Mouse (Mus musculus) thymus, postnatal 0 days (tissue): ENCODE results near the gene Ralgps1. TPM values are rescaled to one million over a fixed set of nuclear protein-coding genes. Genes with fewer than 3 reads are reported as not detected.
"Not testable (repeated sequence)": the region's sequence is repeated elsewhere in the genome, so short reads cannot be mapped to it uniquely, and the experiment has no call there.

Experiments
- DNase-seq: peaks from one replicate; pipeline ENCODE4 v3.0.0-alpha.2; 2015; ENCODE audit warnings: low spot score
- polyA plus RNA-seq: library from polyadenylated mRNA; unstranded; fragments of >200 nt; fragmentation: Nextera tagmentation; extraction: Ambion mirVana; gene quantifications from 2 replicates; pipeline ENCODE4 v1.2.1, GENCODE M21; 2015

The Ralgps1 gene
- polyA plus RNA-seq, 1 experiment from 2014 or later = 5.5 TPM

DNA sequence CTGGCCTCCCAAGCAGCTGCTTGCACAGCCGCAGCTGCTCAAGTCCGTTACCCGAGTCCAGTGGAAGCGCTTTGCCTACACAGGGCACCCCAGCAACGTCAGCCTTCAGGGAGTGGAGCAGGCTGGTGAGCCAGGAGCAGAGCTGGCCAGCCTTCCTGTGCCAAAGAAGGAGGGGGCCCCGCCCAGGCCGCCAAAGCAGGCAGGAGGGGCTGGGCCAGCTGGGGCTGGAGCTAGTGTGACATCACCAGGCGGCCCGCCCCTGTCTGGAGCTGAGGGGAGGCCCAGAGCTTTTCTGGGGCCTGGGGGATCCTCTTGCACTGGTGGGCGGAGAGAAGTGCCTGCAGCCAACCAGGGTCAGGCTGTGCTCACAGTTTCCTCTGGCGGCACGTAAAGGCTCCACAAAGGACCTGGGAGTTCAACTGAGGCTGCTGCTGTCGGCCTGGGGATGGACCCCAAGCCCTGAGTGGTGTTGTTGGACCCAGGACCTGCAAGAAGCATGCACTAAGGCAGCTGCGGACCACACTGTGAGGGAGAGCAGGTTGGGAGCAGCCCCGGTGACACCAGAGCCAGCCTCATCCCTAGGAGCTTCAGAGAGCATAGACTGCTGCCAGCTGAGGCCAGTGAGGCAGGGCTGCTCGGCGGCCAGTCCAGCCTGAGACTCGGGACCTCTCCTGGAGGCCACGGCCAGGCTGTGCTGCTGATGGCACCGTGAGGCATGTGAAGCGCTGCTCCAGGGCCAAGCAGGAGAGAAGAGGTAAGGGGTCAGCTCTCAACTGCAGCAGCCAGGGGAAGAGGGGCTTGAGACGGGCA lies 155.4 kb downstream of the Ralgps1 start, which contains the start of gene Angptl2:
Gene Angptl2 (plus strand): TSS at position 370 of the 810 bp plus-strand sequence.
- peak; percentile 94 for DNase-seq

DNA sequence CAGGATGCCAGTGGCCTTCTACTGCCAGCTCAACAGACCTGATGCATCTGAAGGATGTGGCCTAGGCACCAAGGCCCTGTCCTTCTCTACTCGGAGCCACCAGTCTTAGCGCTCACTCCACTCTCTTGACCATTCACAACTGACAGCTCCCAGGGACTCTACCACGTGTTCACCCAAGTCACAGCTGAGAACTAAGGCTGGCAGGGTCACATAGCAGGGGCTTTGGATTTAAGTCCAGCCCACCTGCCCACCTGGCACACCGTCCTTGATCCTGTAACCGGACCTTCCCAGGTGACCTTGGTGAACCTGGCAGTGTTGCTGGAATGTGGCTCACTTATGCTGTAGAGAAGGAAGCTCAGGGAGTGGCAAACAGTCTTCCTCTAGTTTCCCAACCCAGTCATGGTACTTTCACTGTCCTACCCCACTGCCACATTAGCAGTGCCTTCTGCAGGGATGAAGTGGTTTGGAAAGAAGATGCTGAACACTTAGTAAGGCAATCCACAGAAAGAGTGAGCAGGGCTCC lies 156.0 kb downstream of the Ralgps1 start:
- no peak for DNase-seq

DNA sequence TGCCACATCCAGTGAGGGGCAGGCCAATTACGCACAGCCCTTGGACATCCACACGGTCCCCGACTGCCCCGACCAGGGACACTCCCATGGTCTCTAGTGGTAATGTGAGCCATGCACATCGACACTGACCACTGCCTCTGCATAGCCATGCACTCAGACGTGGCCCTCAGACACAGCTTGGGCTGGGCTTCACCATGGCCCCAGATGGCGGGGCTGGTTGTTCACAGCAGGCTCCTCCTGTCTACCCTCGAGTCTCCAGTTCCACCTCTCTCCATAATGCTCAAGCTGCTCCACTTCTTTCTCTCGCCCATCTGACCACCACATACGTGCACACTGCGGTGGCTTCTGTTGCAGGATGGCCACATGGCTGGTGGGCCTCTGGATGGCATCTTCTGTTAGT lies 160.0 kb downstream of the Ralgps1 start:
- DNase-seq = not testable (repeated sequence)

DNA sequence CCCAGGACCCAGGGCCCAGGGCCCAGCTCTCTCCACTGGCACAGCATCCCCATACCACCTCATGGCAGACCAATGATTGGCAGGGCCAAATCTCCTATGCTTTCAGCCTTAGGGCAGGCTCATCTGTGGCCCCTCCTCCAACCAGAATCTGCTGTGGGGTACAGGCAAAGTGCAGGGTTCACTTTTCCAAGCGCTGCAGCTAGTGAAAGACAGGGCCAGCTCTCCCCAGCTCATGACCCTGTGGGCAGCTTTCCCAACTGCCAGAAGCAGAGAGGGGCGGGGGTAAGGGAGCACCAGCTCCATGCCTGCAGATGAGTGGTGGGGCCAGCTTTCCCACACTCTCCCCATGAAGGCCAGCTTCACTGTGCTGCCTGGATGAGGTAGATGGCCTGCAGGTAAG lies 160.4 kb downstream of the Ralgps1 start:
- no peak for DNase-seq

DNA sequence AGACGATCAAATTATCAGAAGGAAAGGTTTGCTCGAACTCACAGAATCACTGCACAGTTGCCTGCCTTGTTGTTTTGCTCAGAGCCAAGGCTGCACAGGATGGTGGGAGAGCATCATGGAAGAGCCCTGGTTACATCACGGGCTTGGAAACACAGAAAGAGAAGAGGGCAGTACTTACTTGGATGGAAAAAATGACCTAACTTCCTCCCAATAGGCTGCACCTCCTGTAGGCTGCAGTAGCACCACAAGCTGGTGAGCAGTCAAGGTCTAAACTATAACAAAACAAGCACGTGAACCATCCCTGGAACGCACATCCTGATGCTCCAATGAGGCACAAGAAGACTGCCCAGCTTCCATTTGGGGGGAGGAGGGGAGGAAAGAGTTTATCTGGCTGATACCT lies 163.2 kb downstream of the Ralgps1 start:
- no peak for DNase-seq

DNA sequence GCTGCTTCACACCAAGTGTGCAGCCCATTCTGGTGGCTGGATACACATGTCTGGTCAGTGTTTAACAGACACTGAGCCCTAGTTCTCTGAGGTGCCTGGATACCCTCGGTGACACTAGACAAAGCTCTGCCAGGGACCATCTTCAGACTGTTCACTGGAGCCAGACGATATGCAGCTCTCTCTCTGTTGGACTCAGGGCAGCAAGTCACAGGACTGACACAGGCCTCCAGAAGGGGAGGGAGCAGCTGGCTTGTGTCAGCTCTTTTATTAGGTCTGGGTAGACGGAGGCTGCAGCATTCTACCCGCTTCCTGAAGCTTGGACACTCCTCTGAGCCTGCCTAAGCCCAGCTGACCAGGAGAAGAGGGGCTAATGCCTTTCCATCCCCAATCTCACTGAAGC lies 164.2 kb downstream of the Ralgps1 start:
- no peak for DNase-seq

DNA sequence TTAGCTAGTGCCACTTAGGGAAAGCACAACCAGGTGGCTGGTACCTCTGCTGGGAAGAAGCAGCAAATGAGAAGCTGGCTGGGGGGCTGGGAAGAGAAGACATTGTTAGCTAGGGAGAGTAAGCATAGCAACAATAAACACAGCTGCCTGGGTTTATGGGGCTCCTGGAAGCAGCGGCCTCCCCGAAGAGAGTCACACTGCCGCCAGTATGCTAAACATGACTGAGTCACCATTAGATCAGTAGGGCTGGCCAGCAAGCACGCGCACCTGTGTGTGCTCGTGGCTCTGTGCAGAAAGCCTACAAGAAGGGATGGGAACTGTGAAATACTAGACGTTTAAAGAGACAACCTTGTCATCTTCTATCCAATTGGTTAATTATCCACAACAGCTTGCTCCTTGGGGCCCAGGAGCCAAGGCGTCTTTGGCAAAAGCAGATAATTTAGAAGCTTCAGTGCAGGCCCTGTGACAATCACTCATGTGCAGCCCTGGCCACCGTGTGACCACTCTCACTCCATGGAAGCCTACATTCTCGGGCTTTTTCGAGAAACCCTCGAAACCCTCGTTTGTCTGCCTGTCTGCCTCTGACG lies 165.3 kb downstream of the Ralgps1 start:
- no peak for DNase-seq

DNA sequence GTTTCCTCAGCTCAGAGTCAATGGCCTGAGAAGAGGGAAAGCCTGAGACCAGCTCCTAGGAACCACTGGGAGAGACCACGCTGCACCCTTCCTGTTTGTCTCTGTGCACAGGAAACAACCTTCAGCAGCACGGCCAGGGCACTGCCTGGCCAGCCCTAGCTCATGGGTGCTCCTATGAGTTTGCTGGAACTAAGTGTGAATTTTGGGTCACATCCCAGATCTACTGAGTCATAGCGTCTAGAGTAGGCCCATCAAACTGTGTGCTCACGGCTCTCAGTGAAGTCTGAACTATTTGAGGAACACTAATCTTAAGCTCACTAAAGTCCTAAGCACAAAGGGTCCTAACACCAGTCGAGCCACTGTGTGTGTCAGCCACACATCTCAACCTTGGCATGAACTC lies 166.3 kb downstream of the Ralgps1 start:
- DNase-seq = no peak

DNA sequence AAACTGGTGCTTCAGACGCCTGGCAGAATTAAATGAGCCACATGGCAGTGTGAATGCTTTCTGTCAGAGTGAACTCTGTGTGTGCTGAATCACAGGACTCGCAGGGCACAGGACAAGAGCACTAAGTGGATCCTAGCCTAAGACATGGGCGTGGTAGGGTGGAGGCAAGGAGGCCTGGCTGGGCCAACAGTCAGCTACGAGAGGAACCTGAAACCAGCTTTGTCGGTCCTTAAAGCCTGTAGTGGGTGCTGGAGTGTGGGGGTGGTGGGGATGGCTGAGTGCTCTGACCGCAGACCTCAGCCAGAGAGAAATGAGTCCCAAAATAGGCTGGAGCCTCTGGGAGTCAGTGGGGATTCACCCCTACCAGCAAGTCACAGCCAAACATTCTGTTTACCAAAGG lies 168.0 kb downstream of the Ralgps1 start:
- DNase-seq = no peak

DNA sequence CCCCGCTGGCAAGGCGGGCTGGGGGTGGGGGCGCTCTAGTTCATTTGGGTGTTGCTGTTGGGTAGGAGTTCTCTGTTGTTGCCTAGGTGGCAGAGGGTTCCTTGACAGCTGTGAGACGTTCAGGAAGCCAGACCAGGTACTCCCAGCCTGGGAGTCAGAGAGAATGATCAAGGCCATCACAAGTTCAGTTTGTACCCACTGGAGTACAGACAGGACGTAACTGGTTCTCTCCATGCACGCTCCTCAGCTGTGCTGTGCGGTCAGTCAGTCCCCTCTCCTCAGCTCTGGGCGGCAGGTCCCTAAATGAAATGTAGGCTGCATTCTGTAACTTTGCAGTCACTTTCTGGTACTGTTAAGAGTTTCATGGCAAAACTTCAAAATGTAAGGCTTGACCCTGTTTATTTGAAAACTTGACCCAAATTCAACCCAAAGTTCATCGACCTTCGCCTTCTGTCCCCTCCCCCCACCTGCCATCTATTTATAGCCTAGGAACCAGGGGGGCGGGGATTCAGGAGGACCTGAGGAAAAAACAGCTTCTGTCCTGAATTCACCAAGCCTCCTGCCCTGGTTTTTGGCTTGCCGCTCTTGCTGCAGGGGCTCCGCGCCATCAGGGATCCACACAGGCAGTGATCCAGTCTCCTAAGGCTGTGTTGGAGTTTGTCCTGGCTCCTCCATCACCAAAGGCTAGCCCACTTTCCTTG lies 170.8 kb downstream of the Ralgps1 start:
- no peak for DNase-seq

DNA sequence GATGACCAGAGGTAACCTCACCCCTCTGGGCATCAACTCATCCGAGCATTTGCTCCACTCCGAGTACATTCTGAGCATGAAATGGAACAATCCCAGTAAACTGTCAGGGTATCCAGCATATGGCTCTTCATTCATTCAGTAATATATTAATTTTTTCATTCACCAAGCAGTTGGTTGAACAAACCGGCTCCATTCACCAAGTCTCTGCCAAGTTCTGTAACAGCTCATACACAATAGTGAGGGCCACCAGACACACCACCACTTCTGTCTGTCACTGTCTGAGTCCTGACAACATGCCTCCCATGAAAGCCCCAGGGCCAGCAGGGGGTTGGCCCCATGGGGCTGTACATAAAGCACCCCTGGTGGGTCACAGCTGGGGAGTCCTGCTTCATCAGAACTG lies 181.3 kb downstream of the Ralgps1 start:
- no peak for DNase-seq

DNA sequence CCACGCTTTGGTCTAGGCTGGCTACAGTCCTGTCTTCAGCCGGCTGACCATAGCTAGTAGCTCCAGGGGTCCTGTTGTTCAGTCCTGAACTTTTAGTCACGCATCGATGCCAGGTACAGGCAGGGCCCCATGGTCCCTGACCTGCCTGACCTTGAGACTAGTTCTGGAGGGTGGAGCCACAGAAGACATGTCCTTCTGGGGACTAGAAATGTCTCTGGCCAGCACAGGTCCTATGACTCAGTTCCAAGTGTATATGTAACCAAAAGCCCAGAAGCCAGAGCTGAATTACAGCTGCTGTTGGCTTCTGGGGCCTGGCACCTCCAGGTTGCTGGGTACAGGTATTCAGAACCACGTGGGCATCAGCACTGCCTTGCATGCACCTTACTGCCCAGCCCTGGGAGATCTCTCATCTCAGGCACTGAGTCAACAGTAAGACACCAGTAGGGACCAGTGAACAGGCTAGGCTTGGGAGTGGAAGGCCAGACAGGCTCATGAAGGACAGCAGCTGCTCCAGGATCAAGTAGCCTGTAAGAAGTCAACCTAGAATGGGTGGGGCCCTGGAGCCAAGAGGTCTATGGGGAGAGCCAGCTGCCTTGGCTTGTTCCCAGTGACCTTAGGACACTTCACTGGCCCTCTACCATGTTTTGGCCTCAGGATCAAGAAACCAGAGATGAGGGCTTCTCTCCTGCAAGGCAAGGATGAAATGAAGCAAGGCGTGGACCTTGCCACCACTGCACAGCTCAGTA lies 182.2 kb downstream of the Ralgps1 start:
- DNase-seq = no peak

DNA sequence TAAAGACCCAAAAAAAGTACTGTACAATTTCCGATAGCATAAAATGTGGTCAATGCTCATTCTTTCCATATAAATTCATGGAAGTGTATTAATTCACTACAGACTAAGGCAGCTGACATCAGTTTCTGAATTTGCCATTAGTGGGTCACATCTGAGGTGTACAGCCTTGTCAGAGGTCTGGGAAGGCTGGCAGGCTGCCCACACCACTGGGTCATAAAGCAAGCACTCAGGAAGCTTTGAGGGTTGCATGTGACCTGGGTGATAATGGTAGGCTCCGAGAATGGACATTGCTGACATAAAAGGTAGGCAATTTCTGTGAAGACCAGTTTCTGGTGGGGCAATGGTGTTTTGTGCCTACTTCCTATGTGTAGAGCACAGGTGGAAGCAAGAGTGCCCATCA lies 183.4 kb downstream of the Ralgps1 start:
- DNase-seq = no peak

DNA sequence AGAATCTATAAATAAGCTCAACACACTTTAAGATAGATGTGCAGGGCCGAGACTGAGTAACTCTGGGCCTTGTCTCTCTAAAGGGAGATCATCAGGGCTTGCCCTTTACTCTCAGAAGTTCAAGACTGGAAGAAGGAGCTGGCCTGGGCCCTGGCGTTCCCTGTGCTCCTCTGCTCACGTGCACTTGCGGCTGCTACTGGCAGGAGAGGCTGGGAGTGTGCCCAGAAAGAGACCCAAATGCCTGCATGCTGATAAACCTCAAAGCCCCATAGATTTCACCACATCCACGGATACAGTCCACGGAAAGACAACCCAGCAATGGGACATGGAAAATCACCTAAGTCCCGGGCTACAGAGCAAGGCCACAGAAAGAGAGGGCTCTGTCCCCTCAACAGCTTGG lies 184.8 kb downstream of the Ralgps1 start:
- DNase-seq = no peak

DNA sequence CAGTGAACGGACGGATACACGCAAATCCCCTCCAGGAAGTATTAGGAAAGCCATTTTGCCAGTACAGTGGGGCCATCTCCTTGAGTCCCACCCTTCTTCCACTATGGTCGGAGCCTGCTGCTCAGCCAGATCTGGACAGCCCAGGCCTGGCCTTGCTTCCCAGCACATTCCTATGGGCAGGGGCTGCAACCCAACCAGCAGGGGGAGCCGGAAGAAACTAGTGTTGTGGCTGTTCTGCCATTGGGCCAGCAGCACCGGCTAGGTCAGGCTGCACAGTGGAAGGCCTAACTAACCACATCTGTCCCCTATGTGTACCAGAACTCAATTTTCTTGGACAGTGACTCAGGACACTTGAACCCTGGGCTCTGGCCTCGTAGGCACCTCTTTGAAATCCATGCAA lies 186.0 kb downstream of the Ralgps1 start:
- DNase-seq = peak; percentile 36

DNA sequence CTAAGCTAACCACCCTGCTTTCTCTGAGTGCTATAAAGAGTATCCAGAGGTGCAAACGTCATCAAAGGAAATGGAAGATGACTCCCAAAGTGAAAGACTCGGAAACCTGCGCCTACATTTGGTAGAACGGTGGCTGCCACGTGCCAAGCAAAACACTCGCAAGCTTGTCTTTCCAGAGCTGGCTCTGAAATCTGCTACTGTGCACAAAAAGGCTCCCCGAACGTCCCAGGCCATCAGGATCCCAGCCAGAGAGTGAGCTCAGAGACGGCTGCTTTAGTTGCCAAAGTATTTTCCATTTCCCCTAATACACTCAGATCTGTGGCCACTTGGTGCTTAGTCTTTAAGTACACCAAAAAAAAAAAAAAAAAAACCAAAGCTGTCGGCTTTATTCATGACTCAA lies 186.6 kb downstream of the Ralgps1 start:
- no peak for DNase-seq

DNA sequence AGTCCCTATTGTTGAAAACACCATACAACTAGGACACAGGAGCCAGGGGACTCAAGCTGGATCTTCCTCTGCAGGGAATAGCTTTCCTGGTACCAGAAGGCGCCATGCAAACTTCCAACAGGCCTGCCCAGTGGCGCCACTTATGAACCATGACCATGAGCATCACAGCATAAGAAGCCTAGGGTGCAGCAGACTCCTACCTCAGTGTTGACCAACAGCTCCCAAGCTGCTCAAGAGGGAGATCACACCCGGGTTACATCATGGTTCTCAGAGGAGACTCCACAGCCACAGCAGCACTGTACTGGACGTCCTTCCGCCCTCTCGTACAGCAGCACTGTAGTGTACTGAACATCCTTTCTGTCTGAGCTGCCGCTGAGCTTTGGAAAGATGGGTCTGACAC lies 188.0 kb downstream of the Ralgps1 start:
- no peak for DNase-seq

DNA sequence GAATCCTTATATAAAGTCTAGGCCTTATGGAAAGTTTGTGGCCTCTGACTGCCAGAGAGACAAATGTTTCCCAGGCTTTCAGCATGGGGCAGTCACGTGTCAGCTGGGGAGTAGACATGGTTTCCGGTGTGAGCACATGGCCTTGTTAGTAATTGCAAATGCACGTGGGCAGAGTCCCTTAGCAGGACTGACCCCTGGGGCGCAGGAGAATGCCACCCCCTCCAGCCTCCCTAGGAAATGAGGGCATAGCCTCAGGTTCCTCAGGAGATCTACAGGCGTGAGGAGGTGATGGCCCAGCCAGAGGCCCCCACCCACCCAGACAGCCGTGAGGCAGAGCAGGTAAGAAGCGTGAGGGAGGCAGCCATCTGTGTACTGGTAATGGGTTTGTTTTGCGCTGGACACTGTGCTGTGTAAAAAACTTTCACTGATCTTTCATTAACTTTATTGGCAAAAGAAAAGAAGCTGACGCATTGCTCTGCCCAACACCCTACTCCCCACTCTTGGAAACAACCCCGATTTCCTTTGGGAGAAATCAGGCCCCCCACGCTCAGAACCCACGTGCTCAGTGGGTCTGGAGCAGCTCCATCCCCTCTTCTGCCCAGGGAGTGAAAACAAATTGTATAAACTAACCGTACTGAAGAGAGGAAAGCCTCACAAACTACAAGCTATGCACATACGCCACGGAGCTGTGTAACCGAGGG lies 191.2 kb downstream of the Ralgps1 start:
- no peak for DNase-seq

DNA sequence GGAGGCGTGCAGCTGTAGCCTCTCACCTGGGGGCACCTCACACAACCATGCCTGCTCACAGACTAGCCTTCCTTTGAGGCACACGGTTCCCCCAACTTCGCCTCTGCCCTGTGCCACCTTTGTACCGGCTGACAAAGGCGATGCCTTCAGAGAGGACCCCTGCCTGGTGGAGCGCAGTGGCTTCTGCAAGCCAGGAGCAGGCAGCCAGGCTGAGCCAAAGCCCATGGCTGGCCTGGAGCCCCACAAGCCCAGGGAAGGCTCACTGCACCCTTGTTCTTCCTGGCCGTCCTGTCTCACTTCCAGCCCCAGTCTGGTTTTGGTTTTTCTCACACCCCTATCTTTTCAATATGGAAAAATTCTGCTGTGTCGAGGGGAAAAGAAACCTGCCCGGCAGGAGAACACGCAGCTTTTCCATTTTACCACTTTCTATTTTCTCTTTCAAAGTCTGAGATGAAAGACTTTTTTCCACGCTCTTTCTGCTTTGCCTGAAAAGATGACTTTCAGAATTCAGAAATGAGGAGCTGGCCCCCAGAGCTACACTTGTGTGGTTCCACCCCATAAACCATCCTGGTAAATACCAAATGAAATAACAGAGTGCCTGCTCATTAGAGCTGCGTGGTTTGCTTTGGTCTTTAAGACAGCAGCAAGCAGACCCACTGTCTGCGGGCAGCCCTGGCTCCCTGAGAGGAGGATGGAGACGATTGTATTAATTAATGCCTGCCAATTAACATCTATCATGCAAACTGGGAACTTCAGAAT lies 191.9 kb downstream of the Ralgps1 start:
- DNase-seq = no peak
